Mouse (Mus musculus) heart, embryonic 15.5 days (tissue): ENCODE data around the gene Rusc1. TPM values are rescaled to one million over a fixed set of nuclear protein-coding genes. Genes with fewer than 3 reads are reported as not detected.
A peak's percentile ranks its signal among the peaks of the same experiment; 100 is the strongest.
"Not testable (repeated sequence)": the region's sequence is repeated elsewhere in the genome, so short reads cannot be mapped to it uniquely, and the experiment has no call there.

Source experiments
- ATAC-seq: fragments of 200-750 bp; cut with Nextera tagmentation; replicated peaks from 2 replicates; pipeline ENCODE4 v1.8.0; 2017; ENCODE audit warnings: low read depth, moderate TSS enrichment; ENCODE audit not compliant: insufficient number of reproducible peaks, insufficient read depth, low FRiP score
- H3K27ac ChIP-seq: fragments of 300-500 bp; sonication (generic); 2 replicates; pipeline ENCODE4 v1.5.1; 2015; ENCODE audit warnings: mild to moderate bottlenecking, inconsistent platforms
- H3K27me3 ChIP-seq: fragments of 300-500 bp; sonication (generic); 2 replicates; pipeline ENCODE4 v1.6.1; 2015; ENCODE audit warnings: inconsistent platforms
- H3K36me3 ChIP-seq: fragments of 300-500 bp; sonication (generic); 2 replicates; pipeline ENCODE4 v1.6.1; 2015; ENCODE audit warnings: mild to moderate bottlenecking, inconsistent platforms
- H3K4me1 ChIP-seq: fragments of 300-500 bp; sonication (generic); replicated peaks from 2 replicates; pipeline ENCODE4 v1.6.1; 2015; ENCODE audit warnings: inconsistent platforms
- H3K4me2 ChIP-seq: fragments of 300-500 bp; sonication (generic); 2 replicates; pipeline ENCODE4 v1.6.1; 2015; ENCODE audit warnings: inconsistent platforms, mild to moderate bottlenecking, moderate library complexity
- H3K4me3 ChIP-seq: fragments of 300-500 bp; sonication (generic); 2 replicates; pipeline ENCODE4 v1.5.1; 2015; ENCODE audit warnings: mild to moderate bottlenecking, inconsistent platforms
- H3K9ac ChIP-seq: fragments of 300-500 bp; sonication (generic); 2 replicates; pipeline ENCODE4 v1.6.1; 2015; ENCODE audit warnings: mild to moderate bottlenecking, inconsistent platforms
- H3K9me3 ChIP-seq: fragments of 300-500 bp; sonication (generic); replicated peaks from 2 replicates; pipeline ENCODE4 v1.6.1; 2016; ENCODE audit warnings: inconsistent platforms
- WGBS: fragments of 180-500 bp; shearing (Covaris S2); methylation state at CpG from one replicate; pipeline ENCODE4 v1.1.7; 2015; ENCODE audit warnings: mixed read lengths; 5-methylcytosine and 5-hydroxymethylcytosine counted together
- polyA plus RNA-seq: library from polyadenylated mRNA; unstranded; fragments of >200 nt; fragmentation: Nextera tagmentation; extraction: Ambion mirVana; gene quantifications from 2 replicates; pipeline ENCODE4 v1.2.1, GENCODE M21; 2015

Gene Rusc1
- polyA plus RNA-seq, 1 experiment from 2014 or later, result 7.5 TPM

GRCm38 (mm10) chr3:89092509-89093090, 511 bp downstream of the Rusc1 start:
- peaks cover 26% of the 10 kb centered on the region for H3K36me3 ChIP-seq
- 30% methylated on average over 11 of the region's 11 CpGs for WGBS
- H3K4me3 ChIP-seq, result peak overlapping the region; percentile 36
- no peak overlapping the region for H3K27ac ChIP-seq
- peaks cover 38% of the 10 kb centered on the region for H3K4me1 ChIP-seq
- peaks cover 27% of the 10 kb centered on the region for H3K27me3 ChIP-seq
- H3K4me2 ChIP-seq, result peak overlapping the region; percentile 56
- no peaks in the 10 kb centered on the region for H3K9me3 ChIP-seq
- H3K9ac ChIP-seq, result peak overlapping the region; percentile 30; the same call in 1 of the 2 replicates
- ATAC-seq, result no peak

- no peak for ATAC-seq
- H3K27me3 ChIP-seq, result peaks cover 27% of the 10 kb centered on the region
- peak overlapping the region; percentile 69 for H3K4me3 ChIP-seq
- no peaks in the 10 kb centered on the region for H3K9me3 ChIP-seq
- peaks cover 25% of the 10 kb centered on the region for H3K36me3 ChIP-seq
- peaks cover 39% of the 10 kb centered on the region for H3K4me1 ChIP-seq
- 13% methylated on average over 20 of the region's 20 CpGs for WGBS
- no peak overlapping the region for H3K27ac ChIP-seq
- H3K9ac ChIP-seq, result no peak overlapping the region
- peak overlapping the region; percentile 100 for H3K4me2 ChIP-seq
Observed at GRCm38 (mm10) chr3:89091811-89092508, 1.2 kb downstream of the Rusc1 start.

GRCm38 (mm10) chr3:89090694-89091655, 2.1 kb downstream of the Rusc1 start:
- Histone ChIP-seq H3K9me3 (no peaks in the 10 kb centered on the region), H3K27ac (peak overlapping the region; percentile 72), H3K4me3 (peak overlapping the region; percentile 69), H3K27me3 (peaks cover 27% of the 10 kb centered on the region), H3K4me2 (peak overlapping the region; percentile 100), H3K4me1 (peaks cover 39% of the 10 kb centered on the region), H3K36me3 (peaks cover 18% of the 10 kb centered on the region; the same call in 1 of the 2 replicates), H3K9ac (peak overlapping the region; percentile 62)
- WGBS, result under 1% methylated on average over 72 of the region's 74 CpGs
- ATAC-seq, result peak; percentile 58

GRCm38 (mm10) chr3:89089882-89090591, 3.1 kb downstream of the Rusc1 start:
- under 1% methylated on average over 40 of the region's 40 CpGs for WGBS
- peak overlapping the region; percentile 69 for H3K4me3 ChIP-seq
- ATAC-seq, result peak; percentile 79
- H3K27ac ChIP-seq, result peak overlapping the region; percentile 72
- 0 out of 2 replicates have a peak, but pooled peaks cover 9% of the 10 kb centered on the region for H3K36me3 ChIP-seq
- peak overlapping the region; percentile 100 for H3K4me2 ChIP-seq
- H3K9ac ChIP-seq, result peak overlapping the region; percentile 62
- H3K27me3 ChIP-seq, result peaks cover 27% of the 10 kb centered on the region
- H3K4me1 ChIP-seq, result peaks cover 39% of the 10 kb centered on the region
- no peaks in the 10 kb centered on the region for H3K9me3 ChIP-seq

GRCm38 (mm10) chr3:89088974-89089373, 4.1 kb downstream of the Rusc1 start:
- peak overlapping the region; percentile 30; the same call in 1 of the 2 replicates for H3K9ac ChIP-seq
- peaks cover 27% of the 10 kb centered on the region for H3K27me3 ChIP-seq
- peak overlapping the region; percentile 69 for H3K4me3 ChIP-seq
- ATAC-seq, result no peak
- no peak overlapping the region for H3K27ac ChIP-seq
- no peaks in the 10 kb centered on the region for H3K9me3 ChIP-seq
- peak overlapping the region; percentile 100 for H3K4me2 ChIP-seq
- H3K36me3 ChIP-seq, result no peaks in the 10 kb centered on the region
- WGBS, result 59% methylated on average over 14 of the region's 14 CpGs
- H3K4me1 ChIP-seq, result peaks cover 42% of the 10 kb centered on the region

GRCm38 (mm10) chr3:89087338-89088110, 5.6 kb downstream of the Rusc1 start:
- 0 out of 2 replicates have a peak overlapping the region, but pooled peaks have one; percentile 12 for H3K4me3 ChIP-seq
- H3K4me1 ChIP-seq, result peaks cover 37% of the 10 kb centered on the region
- peaks cover 19% of the 10 kb centered on the region for H3K27me3 ChIP-seq
- no peaks in the 10 kb centered on the region for H3K9me3 ChIP-seq
- peak overlapping the region; percentile 59 for H3K4me2 ChIP-seq
- no peaks in the 10 kb centered on the region for H3K36me3 ChIP-seq
- no peak for ATAC-seq
- H3K9ac ChIP-seq, result no peak overlapping the region
- H3K27ac ChIP-seq, result no peak overlapping the region
- 23% methylated on average over 21 of the region's 21 CpGs for WGBS

GRCm38 (mm10) chr3:89084654-89085190, 8.4 kb downstream of the Rusc1 start:
- Histone ChIP-seq H3K36me3 (peaks cover 2% of the 10 kb centered on the region), H3K27ac (no peak overlapping the region), H3K9me3 (no peaks in the 10 kb centered on the region), H3K27me3 (0 out of 2 replicates have a peak, but pooled peaks cover 6% of the 10 kb centered on the region), H3K4me3 (no peak overlapping the region), H3K4me2 (no peak overlapping the region), H3K9ac (no peak overlapping the region), H3K4me1 (peaks cover 18% of the 10 kb centered on the region)
- ATAC-seq, result no peak
- 80% methylated on average over 12 of the region's 12 CpGs for WGBS

- H3K4me3 ChIP-seq, result no peak overlapping the region
- ATAC-seq, result no peak
- 0 out of 2 replicates have a peak, but pooled peaks cover 5% of the 10 kb centered on the region for H3K27me3 ChIP-seq
- 75% methylated on average over 2 of the region's 2 CpGs for whole genome bisulfite sequencing
- H3K9me3 ChIP-seq, result no peaks in the 10 kb centered on the region
- peaks cover 7% of the 10 kb centered on the region for H3K36me3 ChIP-seq
- H3K9ac ChIP-seq, result no peak overlapping the region
- H3K27ac ChIP-seq, result no peak overlapping the region
- H3K4me1 ChIP-seq, result peaks cover 14% of the 10 kb centered on the region
- H3K4me2 ChIP-seq, result no peak overlapping the region
Observed at GRCm38 (mm10) chr3:89084133-89084532, 9.0 kb downstream of the Rusc1 start.

GRCm38 (mm10) chr3:89082287-89082686, 10.8 kb downstream of the Rusc1 start:
- not testable (repeated sequence) for H3K27ac ChIP-seq, H3K9ac ChIP-seq, H3K4me3 ChIP-seq, H3K27me3 ChIP-seq, H3K4me1 ChIP-seq, ATAC-seq, H3K9me3 ChIP-seq, H3K4me2 ChIP-seq
- H3K36me3 ChIP-seq, result peaks cover 17% of the 10 kb centered on the region

- Histone ChIP-seq H3K4me2 (no peak overlapping the region), H3K27ac (no peak overlapping the region), H3K4me3 (no peak overlapping the region), H3K9ac (no peak overlapping the region), H3K9me3 (no peaks in the 10 kb centered on the region), H3K36me3 (peaks cover 64% of the 10 kb centered on the region), H3K27me3 (no peaks in the 10 kb centered on the region), H3K4me1 (no peaks in the 10 kb centered on the region)
- WGBS, result 88% methylated on average over 9 of the region's 9 CpGs
- ATAC-seq, result no peak
Observed at GRCm38 (mm10) chr3:89077383-89077782, 15.7 kb downstream of the Rusc1 start.
